Comparison of ENCODE assay signal across 1 mouse cellular context in genomic region chr16:31234808-31235456, GRCm38 (mm10).
TF ChIP-seq lines count a peak whose summit lies in the region.

No protein-coding gene starts in this region.

TF ChIP-seq in MEL, 35 proteins besides CTCF, POLR2A, EP300 and RAD21 (continued from another document):
- TF ChIP-seq ELF1 (IDR thresholded peaks at IDR 0.05; ENCODE audit: low read depth, low read length) (no peak), GABPA (IDR thresholded peaks at IDR 0.05; ENCODE audit: low read depth, low read length) (no peak), POLR2AphosphoS2 (IDR thresholded peaks at IDR 0.05; ENCODE audit: low read length) (no peak), NRF1 (IDR thresholded peaks at IDR 0.05; ENCODE audit: insufficient read depth, low read depth, low read length, poor library complexity, severe bottlenecking) (no peak), KAT2A (conservative IDR thresholded peaks at IDR 0.05; ENCODE audit: low read depth, low read length) (no peak), CHD1 (IDR thresholded peaks at IDR 0.05; ENCODE audit: low read depth, low read length) (no peak), GATA1 (IDR thresholded peaks at IDR 0.05; ENCODE audit: low read depth, low read length) (no peak), ZMIZ1 (IDR thresholded peaks at IDR 0.05; ENCODE audit: low read depth, low read length) (no peak), HCFC1 (IDR thresholded peaks at IDR 0.05; ENCODE audit: low read depth, low read length) (no peak), BHLHE40 (IDR thresholded peaks at IDR 0.05; ENCODE audit: borderline replicate concordance, low read depth, low read length) (no peak)
